Mouse (Mus musculus): Measurements from ENCODE around the gene L3hypdh. TPM values are rescaled to one million over a fixed set of nuclear protein-coding genes. Genes with fewer than 3 reads are reported as not detected.

Gene L3hypdh
- total and polyA plus RNA-seq, 3 experiments = 5.2 to 9.3 TPM; not detected in 1

DNA sequence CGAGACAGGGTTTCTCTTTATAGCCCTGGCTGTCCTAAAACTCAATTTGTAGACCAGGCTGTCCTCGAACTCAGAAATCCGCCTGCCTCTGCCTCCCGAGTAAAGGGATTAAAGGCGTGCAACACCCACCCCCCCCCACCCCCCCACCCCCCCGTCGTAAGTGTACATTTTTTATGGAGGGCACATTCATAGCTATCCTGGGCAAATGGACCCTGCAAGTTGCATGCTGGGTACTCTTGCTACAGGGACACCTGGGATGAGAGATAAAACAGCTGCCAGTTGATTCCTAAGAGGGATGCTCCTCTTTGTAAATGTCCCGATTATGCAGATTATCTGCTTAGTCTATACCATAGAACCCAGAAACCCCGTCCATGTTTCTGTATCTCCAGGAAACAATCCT, 2.0 kb downstream of the L3hypdh start:
- Histone ChIP-seq H3K27ac (ENCODE audit: control insufficient read depth, low read depth, low read length) (no peak overlapping the region), H3K27me3 (ENCODE audit: control insufficient read depth in 1 of 2, insufficient read depth in 2 of 2, low read length in 2 of 2) (no peaks in the 10 kb centered on the region), H3K9ac (ENCODE audit: control insufficient read depth, low read depth, low read length, poor library complexity, severe bottlenecking) (no peak overlapping the region), H3K4me1 (ENCODE audit: control insufficient read depth in 1 of 2, insufficient read depth in 2 of 2, low read length in 2 of 2) (peaks cover 0 to 2% of the 10 kb centered on the region in 2 experiments; a peak in 1 of 4 replicates), H3K79me2 (ENCODE audit: control insufficient read depth, insufficient read depth, low read length, poor library complexity) (no peaks in the 10 kb centered on the region; the same call in 1 of the 2 replicates), H3K36me3 (ENCODE audit: control insufficient read depth in 1 of 2, insufficient read depth in 2 of 2, low read length in 2 of 2) (peaks cover 0 to 6% of the 10 kb centered on the region in 2 experiments; a peak in 2 of 4 replicates), H3K4me3 (ENCODE audit: control insufficient read depth in 1 of 2, insufficient read depth in 1 of 2, low read depth in 2 of 2, low read length in 2 of 2) (no peak overlapping the region), H3K9me3 (replicated peaks; ENCODE audit: insufficient read depth, low read length) (no peaks in the 10 kb centered on the region)
- TF ChIP-seq POLR2AphosphoS5 (IDR thresholded peaks at IDR 0.05; ENCODE audit: borderline replicate concordance, low read depth, low read length) = no peak
- DNase-seq (ENCODE audit: low read depth, low spot score) = peak; percentile 25

- H3K4me3 ChIP-seq (ENCODE audit: control insufficient read depth in 1 of 2, insufficient read depth in 1 of 2, low read depth in 2 of 2, low read length in 2 of 2) = no peak overlapping the region
- no peaks in the 10 kb centered on the region for H3K27me3 ChIP-seq (ENCODE audit: control insufficient read depth in 1 of 2, insufficient read depth in 2 of 2, low read length in 2 of 2)
- H3K4me1 ChIP-seq (ENCODE audit: control insufficient read depth in 1 of 2, insufficient read depth in 2 of 2, low read length in 2 of 2) = peaks cover 0 to 2% of the 10 kb centered on the region in 2 experiments; a peak in 1 of 4 replicates
- no peak for DNase-seq (ENCODE audit: low read depth, low spot score)
- H3K9ac ChIP-seq (ENCODE audit: control insufficient read depth, low read depth, low read length, poor library complexity, severe bottlenecking) = no peak overlapping the region
- no peaks in the 10 kb centered on the region for H3K9me3 ChIP-seq (replicated peaks; ENCODE audit: insufficient read depth, low read length)
- peaks cover 0 to 6% of the 10 kb centered on the region in 2 experiments; a peak in 2 of 4 replicates for H3K36me3 ChIP-seq (ENCODE audit: control insufficient read depth in 1 of 2, insufficient read depth in 2 of 2, low read length in 2 of 2)
- H3K79me2 ChIP-seq (ENCODE audit: control insufficient read depth, insufficient read depth, low read length, poor library complexity) = no peaks in the 10 kb centered on the region; the same call in 1 of the 2 replicates
- TF ChIP-seq ELF1 (IDR thresholded peaks at IDR 0.05; ENCODE audit: low read depth, low read length) (no peak), POLR2A (IDR thresholded peaks at IDR 0.05; ENCODE audit: control insufficient read depth in 1 of 2, insufficient read depth in 1 of 2, low read depth in 1 of 2, low read length in 2 of 2, poor library complexity in 1 of 2) (no peak), JUND (IDR thresholded peaks at IDR 0.05; ENCODE audit: low read depth, low read length) (no peak)
- H3K27ac ChIP-seq (ENCODE audit: control insufficient read depth, low read depth, low read length) = no peak overlapping the region
Observed at GRCm38 (mm10) chr12:72082370-72082769, 2.9 kb downstream of the L3hypdh start.

- no peaks in the 10 kb centered on the region; the same call in 1 of the 2 replicates for H3K79me2 ChIP-seq (ENCODE audit: control insufficient read depth, insufficient read depth, low read length, poor library complexity)
- 0 out of 4 replicates have a peak, but pooled peaks cover 0 to 2% of the 10 kb centered on the region in 2 experiments for H3K4me1 ChIP-seq (ENCODE audit: control insufficient read depth in 1 of 2, insufficient read depth in 2 of 2, low read length in 2 of 2)
- no peaks in the 10 kb centered on the region for H3K9me3 ChIP-seq (replicated peaks; ENCODE audit: insufficient read depth, low read length)
- no peak for DNase-seq (ENCODE audit: low read depth, low spot score)
- no peak overlapping the region for H3K9ac ChIP-seq (ENCODE audit: control insufficient read depth, low read depth, low read length, poor library complexity, severe bottlenecking)
- no peak for TF ChIP-seq CHD1 (IDR thresholded peaks at IDR 0.05; ENCODE audit: low read depth, low read length)
- no peak for TF ChIP-seq MEF2A (IDR thresholded peaks at IDR 0.05; ENCODE audit: extremely low read depth, insufficient replicate concordance, low read depth, low read length, poor library complexity, severe bottlenecking)
- no peak for TF ChIP-seq POLR2AphosphoS5 (IDR thresholded peaks at IDR 0.05; ENCODE audit: borderline replicate concordance, low read depth, low read length)
- no peak for TF ChIP-seq UBTF (IDR thresholded peaks at IDR 0.05; ENCODE audit: borderline replicate concordance, insufficient read depth, low read depth, low read length)
- TF ChIP-seq ZMIZ1 (IDR thresholded peaks at IDR 0.05; ENCODE audit: low read depth, low read length) = no peak
- H3K4me3 ChIP-seq (ENCODE audit: control insufficient read depth in 1 of 2, insufficient read depth in 1 of 2, low read depth in 2 of 2, low read length in 2 of 2) = no peak overlapping the region
- no peaks in the 10 kb centered on the region for H3K27me3 ChIP-seq (ENCODE audit: control insufficient read depth in 1 of 2, insufficient read depth in 2 of 2, low read length in 2 of 2)
- no peak overlapping the region for H3K27ac ChIP-seq (ENCODE audit: control insufficient read depth, low read depth, low read length)
- peaks cover 0 to 3% of the 10 kb centered on the region in 2 experiments; a peak in 2 of 4 replicates for H3K36me3 ChIP-seq (ENCODE audit: control insufficient read depth in 1 of 2, insufficient read depth in 2 of 2, low read length in 2 of 2)
Observed at GRCm38 (mm10) chr12:72081961-72082360, 3.3 kb downstream of the L3hypdh start.
